Mouse (Mus musculus): ENCODE results near the gene Lmo4. TPM values are rescaled to one million over a fixed set of nuclear protein-coding genes. Genes with fewer than 3 reads are reported as not detected.

Lmo4 gene
- 28.6 TPM for polyA plus RNA-seq (2017; shearing (Covaris generic))

GRCm38 (mm10) chr3:144204413-144205311, at the start of gene Lmo4:
Gene Lmo4 (minus strand): TSS chr3:144205220.

All from effector memory CD4-positive, alpha-beta T cell, adult 5 months (primary cell).